Mouse (Mus musculus): ENCODE measurements around the gene Adamtsl5. TPM values are rescaled to one million over a fixed set of nuclear protein-coding genes. Genes with fewer than 3 reads are reported as not detected.
A peak's percentile ranks its signal among the peaks of the same experiment; 100 is the strongest.

The Adamtsl5 gene
- polyA plus RNA-seq, 1 experiment from 2014 or later, result 0.54 TPM

DNA sequence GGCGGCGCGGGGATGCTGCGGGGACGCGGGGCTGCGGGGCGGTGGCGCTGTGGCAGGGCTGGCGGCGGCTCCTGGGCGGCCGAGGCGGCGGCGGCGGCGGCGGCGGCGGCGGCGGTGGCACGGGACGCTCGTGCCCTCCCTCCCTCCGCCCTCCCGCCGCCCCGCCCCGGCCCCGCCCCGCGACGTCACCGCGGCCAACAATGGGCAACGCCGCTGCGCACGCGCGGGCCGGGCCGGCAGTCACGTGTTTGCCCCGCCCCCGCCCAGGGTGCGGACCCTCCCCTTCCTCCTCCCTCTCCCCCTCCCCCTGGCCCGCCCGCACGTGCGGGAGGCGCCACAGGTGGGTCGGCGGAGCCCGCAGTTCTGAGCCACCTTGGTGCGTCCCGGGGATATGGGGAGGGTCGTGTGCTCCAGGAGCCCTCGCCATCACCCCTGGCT lies 39.3 kb upstream of the Adamtsl5 start, which contains the start of gene Mex3d:
Gene Mex3d, minus strand, starts transcription at position 138 of the 438 bp plus-strand sequence.
- 0% methylated on average over 1 of the region's 61 CpGs for WGBS
- H3K27ac ChIP-seq (ENCODE audit: low read depth, low read length), result peak within 1 kb of the TSS; percentile 99
- DNase-seq (ENCODE audit: low spot score), result peak; percentile 94
- peak within 1 kb of the TSS; percentile 98 for H3K4me3 ChIP-seq (ENCODE audit: low read depth, low read length)
- peaks cover 12% of the 10 kb centered on the region for H3K4me1 ChIP-seq (replicated peaks; ENCODE audit: control insufficient read depth, insufficient read depth, low read length)
- no peaks in the 10 kb centered on the region for H3K27me3 ChIP-seq (ENCODE audit: control insufficient read depth, insufficient read depth, low read length)
- peak within 1 kb of the TSS; percentile 100 for H3K9ac ChIP-seq (ENCODE audit: low read depth, low read length)
- ATAC-seq (ENCODE audit: low FRiP score), result peak; percentile 41
- no peaks in the 10 kb centered on the region for H3K9me3 ChIP-seq (ENCODE audit: control insufficient read depth, low read length)
- peak within 1 kb of the TSS; percentile 87 for H3K4me2 ChIP-seq (replicated peaks; ENCODE audit: low read depth, low read length)
- peaks cover 12% of the 10 kb centered on the region for H3K36me3 ChIP-seq (ENCODE audit: control insufficient read depth, insufficient read depth, low read length)

DNA sequence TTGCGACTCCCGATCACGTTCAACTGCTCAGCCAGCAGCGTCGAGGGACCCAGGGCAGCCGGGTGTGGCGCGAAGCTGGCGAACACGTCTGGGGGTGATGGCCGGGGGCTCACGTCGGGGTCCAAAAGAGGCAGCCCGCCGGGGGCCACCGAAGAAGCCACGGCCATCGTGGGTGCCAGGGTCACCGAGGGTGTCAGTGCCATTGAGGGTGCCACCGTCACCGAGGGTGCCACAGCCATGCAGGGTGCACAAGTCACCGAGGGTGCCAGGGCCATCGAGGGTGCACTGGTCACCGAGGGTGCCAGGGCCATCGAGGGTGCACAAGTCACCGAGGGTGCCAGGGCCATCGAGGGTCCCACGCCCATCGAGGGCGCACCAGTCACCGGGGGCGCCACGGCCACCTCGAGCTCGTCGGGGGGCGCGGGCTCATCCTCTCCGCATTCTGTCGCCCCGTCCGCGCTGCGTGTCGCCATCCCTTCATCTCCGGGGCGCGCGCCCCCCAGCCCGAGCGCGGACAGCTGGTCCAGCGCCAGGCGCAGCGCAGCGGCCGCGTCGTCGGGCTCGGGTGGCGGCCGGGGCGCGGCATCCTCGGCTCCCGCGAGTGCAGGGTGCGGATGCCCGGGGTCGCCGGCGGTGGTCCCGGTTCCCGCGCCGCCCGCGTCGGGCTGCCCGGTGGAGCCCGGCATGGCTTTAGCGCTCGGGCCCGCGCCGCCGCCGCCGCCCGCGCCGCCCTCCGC lies 38.7 kb upstream of the Adamtsl5 start:
- Histone ChIP-seq H3K27me3 (ENCODE audit: control insufficient read depth, insufficient read depth, low read length) (no peaks in the 10 kb centered on the region), H3K4me2 (replicated peaks; ENCODE audit: low read depth, low read length) (peak overlapping the region; percentile 80), H3K36me3 (ENCODE audit: control insufficient read depth, insufficient read depth, low read length) (peaks cover 10% of the 10 kb centered on the region), H3K4me1 (replicated peaks; ENCODE audit: control insufficient read depth, insufficient read depth, low read length) (peaks cover 12% of the 10 kb centered on the region), H3K4me3 (ENCODE audit: low read depth, low read length) (peak overlapping the region; percentile 98), H3K9ac (ENCODE audit: low read depth, low read length) (peak overlapping the region; percentile 100), H3K9me3 (ENCODE audit: control insufficient read depth, low read length) (no peaks in the 10 kb centered on the region), H3K27ac (ENCODE audit: low read depth, low read length) (peak overlapping the region; percentile 99)
- ATAC-seq (ENCODE audit: low FRiP score) (no peak), DNase-seq (ENCODE audit: low spot score) (peak; percentile 49)
- WGBS, result under 1% methylated on average over 77 of the region's 94 CpGs

DNA sequence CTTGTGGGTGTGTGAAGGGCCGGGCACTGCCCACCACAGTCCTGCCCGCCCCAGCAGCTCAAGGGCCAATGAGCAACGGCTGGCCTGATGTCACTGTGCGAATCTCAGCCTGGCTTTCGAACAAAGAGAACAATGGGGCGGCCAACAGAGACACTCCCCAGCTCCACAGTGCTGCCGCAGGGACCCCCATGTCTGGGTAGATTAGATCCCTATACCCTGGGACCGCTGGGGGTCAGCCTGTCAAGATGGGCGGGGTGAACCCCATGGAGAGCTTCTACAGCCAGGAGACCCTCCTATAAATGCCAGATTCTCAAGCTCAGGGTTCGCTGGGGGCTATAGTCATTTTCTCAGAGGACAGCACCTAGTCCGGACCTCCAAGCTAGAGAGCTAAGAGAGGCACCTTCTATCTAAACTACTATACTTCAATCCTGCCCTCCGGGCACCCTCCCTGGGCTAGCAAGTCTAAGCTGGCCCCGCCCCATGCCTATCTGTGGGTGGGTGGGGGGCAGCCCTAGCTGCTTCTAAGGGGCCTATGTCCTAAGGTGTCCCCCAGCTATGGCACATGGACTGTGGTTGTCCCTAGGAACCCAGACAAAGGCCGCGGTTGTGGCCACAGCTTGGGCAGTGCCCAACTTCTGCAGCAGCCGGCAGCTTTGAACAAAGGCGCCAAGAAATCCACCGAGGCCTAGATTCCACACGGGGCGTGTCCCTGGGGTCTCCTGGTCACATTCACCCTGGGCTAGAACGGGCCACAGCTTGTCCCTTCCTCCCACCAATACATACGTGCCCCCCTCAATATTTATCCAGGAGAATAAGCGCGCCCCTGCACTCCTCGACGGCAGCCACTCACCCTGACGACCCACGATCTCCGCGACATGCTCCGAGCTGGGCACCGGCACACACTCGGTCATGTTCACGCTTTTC lies 37.9 kb upstream of the Adamtsl5 start:
- H3K4me1 ChIP-seq (replicated peaks; ENCODE audit: control insufficient read depth, insufficient read depth, low read length), result peaks cover 12% of the 10 kb centered on the region
- H3K4me2 ChIP-seq (replicated peaks; ENCODE audit: low read depth, low read length), result peak overlapping the region; percentile 80
- H3K4me3 ChIP-seq (ENCODE audit: low read depth, low read length), result peak overlapping the region; percentile 98
- H3K9me3 ChIP-seq (ENCODE audit: control insufficient read depth, low read length), result no peaks in the 10 kb centered on the region
- peak overlapping the region; percentile 99 for H3K27ac ChIP-seq (ENCODE audit: low read depth, low read length)
- 1% methylated on average over 34 of the region's 34 CpGs for WGBS
- DNase-seq (ENCODE audit: low spot score) (peak; percentile 82), ATAC-seq (ENCODE audit: low FRiP score) (peak; percentile 77)
- no peaks in the 10 kb centered on the region for H3K27me3 ChIP-seq (ENCODE audit: control insufficient read depth, insufficient read depth, low read length)
- H3K36me3 ChIP-seq (ENCODE audit: control insufficient read depth, insufficient read depth, low read length), result peaks cover 17% of the 10 kb centered on the region
- H3K9ac ChIP-seq (ENCODE audit: low read depth, low read length), result peak overlapping the region; percentile 100

DNA sequence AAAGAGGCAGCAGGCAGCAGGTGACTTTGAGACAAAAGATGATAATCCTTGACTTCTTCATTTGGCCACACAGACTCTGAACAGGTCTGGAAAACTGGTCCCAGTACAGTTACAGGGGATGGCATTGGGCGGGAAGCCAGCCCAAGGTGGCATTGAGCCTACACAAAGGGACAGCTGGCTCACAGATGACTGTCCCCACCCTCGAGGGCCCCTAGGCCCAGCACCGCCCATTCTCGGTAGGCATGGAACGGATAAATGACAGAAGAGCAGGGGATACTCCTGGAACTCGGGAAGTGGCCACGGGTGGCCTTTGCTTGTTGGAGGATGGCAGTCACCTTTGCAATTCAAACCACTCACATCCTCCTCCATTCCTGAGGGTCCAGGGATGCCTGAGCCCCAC lies 37.1 kb upstream of the Adamtsl5 start:
- no peak for DNase-seq (ENCODE audit: low spot score)
- Histone ChIP-seq H3K4me1 (replicated peaks; ENCODE audit: control insufficient read depth, insufficient read depth, low read length) (peaks cover 12% of the 10 kb centered on the region), H3K36me3 (ENCODE audit: control insufficient read depth, insufficient read depth, low read length) (peaks cover 21% of the 10 kb centered on the region), H3K9ac (ENCODE audit: low read depth, low read length) (peak overlapping the region; percentile 100), H3K9me3 (ENCODE audit: control insufficient read depth, low read length) (no peaks in the 10 kb centered on the region), H3K4me3 (ENCODE audit: low read depth, low read length) (peak overlapping the region; percentile 98), H3K27me3 (ENCODE audit: control insufficient read depth, insufficient read depth, low read length) (no peaks in the 10 kb centered on the region), H3K4me2 (replicated peaks; ENCODE audit: low read depth, low read length) (peak overlapping the region; percentile 80), H3K27ac (ENCODE audit: low read depth, low read length) (peak overlapping the region; percentile 99)
- peak; percentile 21 for ATAC-seq (ENCODE audit: low FRiP score)
- WGBS, result 16% methylated on average over 7 of the region's 7 CpGs

DNA sequence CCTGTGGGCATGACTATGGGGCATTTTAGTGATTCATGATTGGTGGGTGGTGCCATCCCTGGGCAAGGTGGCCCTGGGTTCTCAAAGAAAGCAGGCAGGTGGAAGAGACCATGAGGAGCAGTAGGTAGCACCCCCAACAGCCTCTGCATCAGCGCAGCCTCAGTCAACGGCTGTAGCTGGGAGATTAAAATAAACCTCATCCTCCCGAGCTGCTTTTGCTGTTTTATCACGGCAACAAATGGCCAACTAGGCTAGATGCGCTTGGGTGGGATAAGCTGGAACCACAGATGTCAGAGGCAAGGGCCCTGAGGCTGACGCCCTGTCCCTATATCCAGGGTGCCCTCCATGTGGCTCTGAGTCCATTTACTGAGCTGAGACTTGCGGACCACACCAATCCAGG lies 36.5 kb upstream of the Adamtsl5 start:
- Histone ChIP-seq H3K4me2 (replicated peaks; ENCODE audit: low read depth, low read length) (peak overlapping the region; percentile 80), H3K4me3 (ENCODE audit: low read depth, low read length) (peak overlapping the region; percentile 98), H3K27ac (ENCODE audit: low read depth, low read length) (peak overlapping the region; percentile 99), H3K4me1 (replicated peaks; ENCODE audit: control insufficient read depth, insufficient read depth, low read length) (peaks cover 12% of the 10 kb centered on the region), H3K9ac (ENCODE audit: low read depth, low read length) (peak overlapping the region; percentile 100), H3K27me3 (ENCODE audit: control insufficient read depth, insufficient read depth, low read length) (no peaks in the 10 kb centered on the region), H3K36me3 (ENCODE audit: control insufficient read depth, insufficient read depth, low read length) (peaks cover 21% of the 10 kb centered on the region), H3K9me3 (ENCODE audit: control insufficient read depth, low read length) (no peaks in the 10 kb centered on the region)
- 82% methylated on average over 7 of the region's 7 CpGs for WGBS
- no peak for ATAC-seq (ENCODE audit: low FRiP score)
- no peak for DNase-seq (ENCODE audit: low spot score)

DNA sequence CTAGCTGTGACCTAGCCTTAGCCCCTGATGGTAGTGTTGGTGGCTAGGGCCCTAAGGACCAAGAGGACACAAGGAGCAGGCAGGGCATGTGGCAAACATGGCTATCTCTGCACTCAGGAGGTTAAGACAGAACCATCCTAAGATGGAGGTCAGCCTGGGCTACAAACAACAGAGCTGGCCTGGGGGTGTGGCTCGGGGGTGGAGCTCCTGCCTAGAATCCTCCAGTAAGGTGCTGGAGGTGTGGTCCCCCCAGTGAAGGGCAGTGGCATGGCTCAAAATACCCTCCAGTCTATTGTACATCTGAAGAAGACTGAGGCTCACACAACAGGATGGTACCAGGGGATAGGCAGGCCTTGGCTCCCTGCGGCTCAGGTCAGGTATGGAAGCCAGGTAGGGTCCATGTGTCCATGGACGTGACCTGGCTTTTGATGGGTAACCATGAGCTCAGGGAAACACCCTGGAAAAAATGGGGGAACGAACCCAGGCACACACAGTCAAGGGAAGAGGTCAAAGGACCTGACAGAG lies 36.0 kb upstream of the Adamtsl5 start:
- Histone ChIP-seq H3K4me3 (ENCODE audit: low read depth, low read length) (peak overlapping the region; percentile 98), H3K27me3 (ENCODE audit: control insufficient read depth, insufficient read depth, low read length) (no peaks in the 10 kb centered on the region), H3K9me3 (ENCODE audit: control insufficient read depth, low read length) (no peaks in the 10 kb centered on the region), H3K9ac (ENCODE audit: low read depth, low read length) (peak overlapping the region; percentile 100; the same call in 1 of the 2 replicates), H3K36me3 (ENCODE audit: control insufficient read depth, insufficient read depth, low read length) (peaks cover 21% of the 10 kb centered on the region), H3K27ac (ENCODE audit: low read depth, low read length) (no peak overlapping the region), H3K4me2 (replicated peaks; ENCODE audit: low read depth, low read length) (peak overlapping the region; percentile 80), H3K4me1 (replicated peaks; ENCODE audit: control insufficient read depth, insufficient read depth, low read length) (peaks cover 12% of the 10 kb centered on the region)
- 88% methylated on average over 4 of the region's 4 CpGs for WGBS
- DNase-seq (ENCODE audit: low spot score) (no peak), ATAC-seq (ENCODE audit: low FRiP score) (no peak)

DNA sequence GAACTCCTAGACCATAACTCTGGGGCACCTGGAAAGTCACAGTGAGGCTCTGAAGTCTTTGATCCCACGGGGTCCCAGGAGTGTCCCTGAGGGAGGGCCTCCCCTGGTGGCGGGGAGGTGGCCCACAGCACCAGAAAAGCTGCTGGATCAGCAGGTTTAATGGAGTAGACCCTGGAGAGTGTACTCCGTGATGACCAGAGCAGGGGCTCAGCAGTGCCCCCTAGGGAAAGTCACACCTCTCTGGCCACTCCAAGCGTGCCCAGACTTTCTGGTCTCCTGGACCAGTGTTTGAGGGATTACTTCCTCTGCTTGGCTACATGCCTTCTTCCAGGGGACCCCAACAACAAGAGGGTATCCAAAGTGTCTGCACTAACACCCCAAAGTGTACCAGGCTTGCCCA lies 35.2 kb upstream of the Adamtsl5 start:
- peaks cover 21% of the 10 kb centered on the region for H3K36me3 ChIP-seq (ENCODE audit: control insufficient read depth, insufficient read depth, low read length)
- peaks cover 12% of the 10 kb centered on the region for H3K4me1 ChIP-seq (replicated peaks; ENCODE audit: control insufficient read depth, insufficient read depth, low read length)
- no peak for DNase-seq (ENCODE audit: low spot score)
- no peaks in the 10 kb centered on the region for H3K27me3 ChIP-seq (ENCODE audit: control insufficient read depth, insufficient read depth, low read length)
- peak overlapping the region; percentile 47; the same call in 1 of the 2 replicates for H3K9ac ChIP-seq (ENCODE audit: low read depth, low read length)
- H3K4me2 ChIP-seq (replicated peaks; ENCODE audit: low read depth, low read length), result peak overlapping the region; percentile 80
- no peak for ATAC-seq (ENCODE audit: low FRiP score)
- WGBS, result 72% methylated on average over 4 of the region's 4 CpGs
- no peaks in the 10 kb centered on the region for H3K9me3 ChIP-seq (ENCODE audit: control insufficient read depth, low read length)
- 0 out of 2 replicates have a peak overlapping the region, but pooled peaks have one; percentile 10 for H3K4me3 ChIP-seq (ENCODE audit: low read depth, low read length)
- H3K27ac ChIP-seq (ENCODE audit: low read depth, low read length), result no peak overlapping the region

DNA sequence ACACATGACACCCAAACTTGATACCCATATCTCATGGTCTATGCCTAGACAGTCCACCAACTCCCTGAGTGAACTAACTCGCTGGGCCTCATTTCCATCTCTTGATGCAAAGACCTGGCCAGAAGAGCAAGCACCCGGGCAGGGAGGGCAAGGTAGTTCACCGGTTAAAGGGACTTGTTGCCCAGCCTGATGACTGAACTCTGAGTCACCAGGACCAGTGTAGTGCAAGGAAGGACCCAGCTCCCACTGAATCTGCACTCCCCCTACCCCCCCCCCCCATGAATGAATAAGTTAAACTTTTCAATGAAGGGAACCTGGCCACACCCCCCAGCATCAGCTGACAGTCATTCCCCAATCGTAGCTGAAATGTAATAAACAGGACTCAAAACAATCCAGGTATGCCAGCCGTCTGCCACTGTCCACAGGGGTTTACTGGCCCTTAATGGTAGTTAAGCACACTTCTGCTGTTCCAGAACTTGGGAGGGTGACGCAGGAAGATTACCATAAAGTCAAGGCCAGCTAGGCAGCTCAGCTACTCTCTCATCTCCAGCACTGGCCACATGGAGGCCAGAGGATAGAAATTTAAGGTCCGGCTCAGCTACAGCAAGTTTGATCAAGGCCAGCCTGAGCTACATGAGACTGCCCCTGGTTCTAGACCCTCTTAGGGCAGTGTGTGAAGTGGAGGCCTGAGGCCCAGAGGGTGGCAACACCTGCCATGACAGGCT lies 34.6 kb upstream of the Adamtsl5 start:
- Histone ChIP-seq H3K4me3 (ENCODE audit: low read depth, low read length) (no peak overlapping the region), H3K27ac (ENCODE audit: low read depth, low read length) (no peak overlapping the region), H3K9me3 (ENCODE audit: control insufficient read depth, low read length) (no peaks in the 10 kb centered on the region), H3K9ac (ENCODE audit: low read depth, low read length) (no peak overlapping the region), H3K4me1 (replicated peaks; ENCODE audit: control insufficient read depth, insufficient read depth, low read length) (peaks cover 12% of the 10 kb centered on the region), H3K36me3 (ENCODE audit: control insufficient read depth, insufficient read depth, low read length) (peaks cover 21% of the 10 kb centered on the region), H3K27me3 (ENCODE audit: control insufficient read depth, insufficient read depth, low read length) (no peaks in the 10 kb centered on the region), H3K4me2 (replicated peaks; ENCODE audit: low read depth, low read length) (peak overlapping the region; percentile 80; the same call in 1 of the 2 replicates)
- no peak for DNase-seq (ENCODE audit: low spot score)
- 90% methylated on average over 7 of the region's 7 CpGs for WGBS
- ATAC-seq (ENCODE audit: low FRiP score), result no peak

Measured in hindbrain, embryonic 11.5 days (tissue).